Mouse (Mus musculus) bone marrow macrophage, adult 2 months (primary cell): ENCODE measurements at regions not wholly inside any gene's neighbourhood (a gene's known extent, or its start where the extent isn't known, plus 50 kb on each side); places are given as distances from the start of the nearest gene placed in this dataset.

ENCODE experiments used
- H3K27ac ChIP-seq: 2 replicates; pipeline ENCODE4 v1.5.1; 2012; ENCODE audit warnings: low read depth, low read length; ENCODE audit not compliant: insufficient read depth
- H3K4me1 ChIP-seq: 2 replicates; pipeline ENCODE4 v1.6.1; 2012; ENCODE audit warnings: low read length; ENCODE audit not compliant: control insufficient read depth, insufficient read depth
- H3K4me3 ChIP-seq: 2 replicates; pipeline ENCODE4 v1.5.1; 2012; ENCODE audit warnings: mild to moderate bottlenecking, low read length, moderate library complexity; ENCODE audit not compliant: insufficient read depth
- CTCF ChIP-seq: IDR thresholded peaks from 2 replicates; pipeline ENCODE4 v1.5.1; 2012; ENCODE audit warnings: low read depth, mild to moderate bottlenecking, low read length, moderate library complexity
- POLR2A ChIP-seq: IDR thresholded peaks from 2 replicates; pipeline ENCODE4 v1.6.1; 2012; ENCODE audit warnings: mild to moderate bottlenecking, low read depth, low read length, borderline replicate concordance

DNA sequence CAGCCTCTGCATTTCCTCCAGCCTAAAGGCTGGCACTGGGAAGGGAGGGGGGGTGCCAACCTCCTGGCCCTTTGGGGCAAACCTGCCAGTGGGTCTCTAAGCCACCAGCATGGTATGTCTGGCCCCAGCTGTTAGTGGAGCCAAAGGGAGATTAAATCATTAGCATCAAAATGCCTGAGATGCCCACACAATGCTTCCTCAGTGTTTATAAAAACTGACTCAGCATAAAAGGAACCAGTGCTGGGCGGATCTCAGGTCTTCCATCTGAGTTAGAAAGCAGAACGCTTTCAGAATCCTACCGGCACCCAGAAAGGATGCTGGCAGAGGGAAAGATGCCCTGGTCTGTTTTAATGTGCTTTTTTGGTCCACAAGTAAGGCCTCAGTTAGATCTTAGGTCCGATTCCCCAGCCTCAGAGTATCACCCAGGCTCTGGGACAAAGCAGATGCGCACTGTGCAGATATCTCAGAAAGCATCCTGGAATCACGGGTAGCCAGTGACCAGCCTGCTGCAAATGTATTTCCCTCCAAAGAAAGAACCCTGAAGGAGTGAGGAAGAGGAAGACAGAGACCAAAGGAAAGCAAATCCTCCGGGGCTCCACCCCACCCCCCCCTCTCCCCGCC is 53.3 kb upstream of the Armc2 start:
- Histone ChIP-seq H3K4me1 (no peaks in the 10 kb centered on the region), H3K4me3 (no peak overlapping the region), H3K27ac (no peak overlapping the region)
- no peak for TF ChIP-seq POLR2A
- TF ChIP-seq CTCF = no peak

DNA sequence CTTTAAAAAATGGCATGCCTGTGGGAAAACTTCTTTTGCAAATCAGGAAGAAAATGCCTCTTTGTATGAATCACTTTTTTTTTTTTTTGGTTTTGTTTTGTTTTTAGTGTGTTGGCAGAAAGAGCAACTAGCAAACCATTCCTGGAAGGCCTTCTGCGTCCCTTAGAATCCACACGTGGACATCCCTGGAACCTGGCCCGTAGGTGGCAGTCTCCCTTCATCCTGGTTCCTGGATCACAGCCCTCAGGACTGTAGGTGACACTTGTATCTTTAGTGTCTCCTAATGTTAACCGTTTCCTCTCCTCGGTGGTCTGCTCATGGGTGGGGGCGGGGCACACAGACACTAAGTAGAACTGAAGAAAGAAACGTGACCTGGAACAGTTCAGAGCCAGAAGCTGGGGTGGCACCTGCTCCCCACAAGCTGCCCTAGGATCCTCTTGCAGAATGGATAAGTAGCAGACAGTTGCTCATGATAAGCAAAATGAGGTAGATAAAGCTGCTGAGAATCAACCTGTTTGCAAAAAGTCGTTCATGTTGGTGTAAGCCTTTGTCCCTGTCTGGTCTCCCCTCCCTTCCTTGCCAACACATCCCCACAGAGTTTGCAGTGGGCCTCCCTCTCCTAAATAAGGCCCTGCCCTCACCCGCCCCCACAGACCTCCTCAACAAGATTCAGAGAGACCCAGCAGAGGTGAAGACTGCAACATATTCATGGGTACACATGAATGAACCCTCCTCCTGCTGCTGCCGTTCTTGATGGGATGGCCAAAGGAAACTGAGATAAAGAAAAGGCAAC is 52.6 kb upstream of the Armc2 start:
- Histone ChIP-seq H3K4me3 (no peak overlapping the region), H3K4me1 (no peaks in the 10 kb centered on the region), H3K27ac (no peak overlapping the region)
- no peak for TF ChIP-seq CTCF
- no peak for TF ChIP-seq POLR2A

DNA sequence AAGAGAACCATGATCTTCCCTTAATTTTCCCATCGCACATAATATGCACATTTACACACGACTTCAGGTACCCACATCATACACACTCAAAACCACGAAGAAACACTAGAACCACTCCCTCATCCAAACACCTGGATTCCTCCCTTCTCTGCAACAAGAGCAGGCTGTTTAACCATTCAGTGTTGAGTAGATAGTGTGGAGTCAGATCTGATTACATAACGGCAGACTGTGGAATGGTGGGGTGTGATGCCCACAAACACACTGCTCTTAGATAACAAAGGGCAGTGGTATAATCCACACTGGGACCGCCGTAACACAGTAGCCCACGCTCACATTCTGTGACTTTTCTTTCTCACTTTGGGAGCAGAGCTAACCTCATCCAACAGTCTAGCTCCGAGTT is 51.5 kb upstream of the Armc2 start:
- no peak overlapping the region for H3K4me3 ChIP-seq
- TF ChIP-seq POLR2A (no peak), CTCF (no peak)
- no peak overlapping the region for H3K27ac ChIP-seq
- H3K4me1 ChIP-seq = no peaks in the 10 kb centered on the region

DNA sequence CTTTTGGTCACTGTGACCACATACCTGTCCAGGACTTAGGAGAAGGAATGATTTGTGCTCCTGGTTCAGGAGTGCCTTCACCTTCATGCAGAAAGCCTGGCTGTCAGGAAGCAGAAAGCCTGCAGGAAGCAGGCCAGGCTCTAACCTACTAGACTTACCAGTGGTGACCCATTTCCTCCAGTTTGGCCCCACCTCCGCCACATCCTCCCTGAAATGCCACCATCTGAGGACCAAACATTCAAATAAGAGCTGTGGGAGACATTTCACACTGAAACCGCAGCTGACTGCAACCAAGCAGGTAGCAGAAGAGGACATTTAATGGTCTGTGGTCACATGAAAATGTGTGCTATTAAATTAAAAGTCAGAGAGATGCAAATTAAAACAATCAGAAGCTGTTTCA is 50.3 kb upstream of the Armc2 start:
- TF ChIP-seq CTCF (no peak), POLR2A (no peak)
- no peak overlapping the region for H3K27ac ChIP-seq
- no peaks in the 10 kb centered on the region for H3K4me1 ChIP-seq
- no peak overlapping the region for H3K4me3 ChIP-seq
